Mouse (Mus musculus): ENCODE measurements around the gene Pcsk2.

Pcsk2 gene

DNA sequence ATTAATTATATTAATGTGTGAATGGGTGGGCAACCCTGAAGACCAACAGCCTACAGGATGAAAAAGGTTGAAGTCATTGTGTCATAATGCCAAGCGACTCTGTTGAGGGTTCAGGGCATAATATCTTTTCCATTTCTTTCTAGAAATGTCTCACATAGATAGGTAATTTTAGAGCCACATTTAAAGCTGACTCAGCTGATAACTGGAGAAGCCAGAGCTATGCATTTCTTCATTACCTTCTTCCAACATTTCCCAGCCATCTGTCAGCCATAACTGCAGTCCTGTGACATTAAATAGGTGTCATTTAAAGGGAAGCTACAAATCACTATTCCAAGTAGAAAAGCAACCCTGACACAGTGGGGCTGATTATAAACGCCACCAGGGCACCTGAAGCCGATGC, 189.5 kb downstream of the Pcsk2 start:
- no peak for DNase-seq (ENCODE audit: low spot score)

DNA sequence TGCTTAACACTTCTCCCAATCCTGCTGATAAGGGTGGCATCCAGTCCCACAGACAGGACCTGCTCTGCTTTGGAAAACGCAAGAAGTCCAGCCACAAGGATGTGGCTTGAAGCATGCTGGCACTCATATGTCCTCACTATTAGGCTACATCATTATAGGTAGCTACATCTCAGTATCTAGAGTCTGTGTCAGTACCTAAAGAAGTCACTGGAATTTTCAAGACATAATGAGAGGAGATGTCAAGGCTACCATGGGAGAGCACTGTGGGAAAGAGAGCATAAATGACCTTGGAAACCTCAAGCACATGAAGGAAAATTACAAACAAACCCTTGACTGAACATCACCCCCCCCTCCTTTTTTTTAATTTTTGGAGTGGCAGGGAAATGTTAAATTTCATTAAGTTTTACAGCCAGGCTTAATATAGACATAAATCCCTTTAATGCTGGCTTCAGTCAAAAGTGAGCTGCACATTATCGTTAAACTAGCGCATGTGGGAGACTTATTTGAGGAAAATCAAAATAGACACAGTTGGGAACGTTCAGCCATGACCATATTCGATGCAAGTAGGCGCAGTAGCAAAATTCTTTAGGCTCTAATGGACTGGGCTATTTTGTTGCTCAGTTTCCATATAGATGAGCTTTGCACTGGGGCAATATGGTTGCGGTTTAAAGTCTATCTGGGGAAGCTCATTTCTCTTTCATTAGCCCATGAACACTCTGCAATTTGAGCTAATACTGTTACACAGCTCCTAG, 193.7 kb downstream of the Pcsk2 start:
- DNase-seq (ENCODE audit: low spot score), result no peak

DNA sequence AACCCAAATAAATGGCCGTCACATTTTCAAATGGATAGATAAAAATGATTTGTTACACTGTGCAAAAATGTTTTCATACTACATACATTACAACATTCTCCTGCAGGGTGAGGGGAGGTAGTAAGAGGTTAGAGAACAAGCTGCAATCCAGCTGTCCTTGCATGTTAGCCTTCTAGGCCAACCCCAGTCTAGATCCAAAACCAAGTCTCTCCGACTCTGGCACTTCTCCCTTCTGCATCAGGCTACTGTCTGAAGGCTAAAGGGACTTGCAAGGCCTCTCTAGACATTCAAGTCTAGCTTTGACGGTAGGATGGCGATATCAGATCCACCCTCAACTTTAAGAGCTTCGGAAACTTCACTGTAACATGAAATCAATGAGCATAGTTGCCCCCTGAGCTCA, 196.5 kb downstream of the Pcsk2 start:
- DNase-seq (ENCODE audit: low spot score), result no peak

DNA sequence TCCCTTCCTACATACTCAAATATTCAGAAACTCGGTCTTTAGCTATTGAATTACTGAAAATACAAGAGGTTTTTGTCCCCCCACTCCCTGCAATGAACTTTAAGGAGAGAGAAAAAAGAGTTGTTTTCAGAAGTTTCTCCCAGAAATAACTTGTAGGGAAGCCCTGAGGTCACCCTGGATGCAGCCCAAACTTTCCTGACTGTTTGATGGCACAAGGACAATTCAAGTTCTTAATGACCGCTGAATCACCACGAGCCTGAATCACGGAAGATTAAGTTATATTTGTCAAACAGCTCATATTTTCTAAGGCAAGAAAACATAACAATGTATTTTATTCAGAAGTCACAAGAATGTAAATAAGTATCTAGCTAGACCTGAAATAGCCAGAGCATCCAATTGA, 197.1 kb downstream of the Pcsk2 start:
- DNase-seq (ENCODE audit: low spot score), result no peak

DNA sequence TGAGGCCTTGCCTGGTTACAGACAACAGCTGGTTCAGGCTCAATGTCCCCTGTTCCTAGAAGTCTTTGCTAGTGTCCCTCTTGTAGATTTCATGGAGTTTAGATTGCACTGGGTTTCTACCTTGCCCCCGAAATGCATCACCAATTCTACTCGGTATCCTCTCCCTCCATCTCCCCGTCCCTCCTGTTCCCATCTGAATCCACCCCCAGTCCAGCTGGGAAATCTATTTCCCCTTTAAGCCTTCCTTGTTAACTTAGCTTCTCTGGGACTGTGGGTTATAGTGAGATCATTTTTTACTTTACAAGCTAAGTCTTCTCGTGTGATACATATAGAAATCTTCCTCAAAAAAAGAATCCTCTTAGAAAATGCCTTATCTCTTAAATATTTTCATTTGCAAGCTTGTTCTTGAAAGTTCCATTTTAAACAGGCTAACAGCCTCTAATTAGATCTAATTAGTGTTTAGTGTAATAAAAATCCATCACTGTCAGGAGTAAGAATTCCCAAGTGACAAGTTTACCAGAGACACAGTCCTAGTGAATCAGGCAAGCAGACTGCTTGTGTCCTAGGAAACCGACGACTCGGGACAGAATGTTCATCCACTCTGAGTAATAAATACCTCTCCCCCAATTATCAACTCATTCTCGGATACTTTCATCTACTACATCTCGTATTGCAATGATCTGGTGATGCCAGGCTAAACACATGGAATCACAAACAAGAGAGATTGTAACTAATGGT, 206.3 kb downstream of the Pcsk2 start:
- no peak for DNase-seq (ENCODE audit: low spot score)

DNA sequence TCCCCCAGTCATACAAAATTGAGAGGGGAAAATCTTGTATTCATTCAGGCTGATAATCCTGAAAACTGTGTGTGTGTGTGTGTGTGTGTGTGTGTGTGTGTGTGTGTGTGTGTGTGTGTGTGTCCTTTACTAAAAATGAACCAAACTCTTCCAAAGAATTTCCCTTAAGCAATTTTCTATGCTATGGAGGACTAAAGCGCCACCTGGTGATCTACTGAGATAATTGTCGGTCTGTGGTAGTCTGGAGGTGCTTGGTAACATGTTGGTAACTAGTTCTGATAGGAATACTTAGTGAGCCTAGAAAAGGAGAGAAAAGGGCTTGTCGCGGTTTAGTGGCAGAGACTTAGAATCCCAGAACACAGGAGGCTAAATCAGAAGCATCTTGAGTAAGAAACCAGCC, 230.5 kb downstream of the Pcsk2 start:
- peak; percentile 9 for DNase-seq (ENCODE audit: low spot score)

DNA sequence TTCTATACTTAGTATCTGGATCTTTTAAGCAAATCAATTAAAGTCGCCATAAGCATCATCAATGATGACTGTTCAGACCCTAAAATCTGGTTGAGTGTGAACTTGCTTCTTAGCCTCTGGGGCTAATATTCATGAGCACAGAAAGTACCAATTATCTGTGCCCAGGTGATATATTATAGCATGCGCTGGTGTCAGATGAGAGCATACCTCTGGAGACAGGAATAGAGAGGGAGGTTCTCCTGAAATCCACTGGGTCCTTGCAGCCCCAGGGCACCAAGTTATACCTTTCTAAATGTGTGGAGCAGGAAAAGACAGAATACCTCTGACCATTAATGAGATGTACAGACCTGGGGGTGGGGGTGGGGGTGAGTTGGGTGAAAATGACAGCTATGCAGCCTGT, 234.4 kb downstream of the Pcsk2 start:
- no peak for DNase-seq (ENCODE audit: low spot score)

DNA sequence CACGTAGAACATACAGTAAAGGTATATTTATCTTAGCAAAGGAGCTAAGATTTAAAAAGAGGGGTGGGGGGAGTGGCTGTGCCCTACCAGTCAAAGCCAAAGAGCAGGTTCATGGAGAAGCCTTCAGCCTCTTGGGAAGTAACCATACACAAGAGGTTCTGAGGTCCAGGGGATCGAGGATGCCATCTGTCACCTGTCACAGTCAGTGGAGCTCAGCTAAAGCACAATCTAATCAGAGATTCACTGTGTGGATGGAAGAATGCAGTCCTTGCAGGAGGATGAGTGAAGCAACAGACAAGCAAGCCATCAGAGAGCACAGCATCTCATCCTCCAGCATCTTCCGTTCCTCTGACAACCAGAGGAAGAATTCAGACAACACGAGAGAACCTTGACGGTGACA, 244.0 kb downstream of the Pcsk2 start:
- no peak for DNase-seq (ENCODE audit: low spot score)

DNA sequence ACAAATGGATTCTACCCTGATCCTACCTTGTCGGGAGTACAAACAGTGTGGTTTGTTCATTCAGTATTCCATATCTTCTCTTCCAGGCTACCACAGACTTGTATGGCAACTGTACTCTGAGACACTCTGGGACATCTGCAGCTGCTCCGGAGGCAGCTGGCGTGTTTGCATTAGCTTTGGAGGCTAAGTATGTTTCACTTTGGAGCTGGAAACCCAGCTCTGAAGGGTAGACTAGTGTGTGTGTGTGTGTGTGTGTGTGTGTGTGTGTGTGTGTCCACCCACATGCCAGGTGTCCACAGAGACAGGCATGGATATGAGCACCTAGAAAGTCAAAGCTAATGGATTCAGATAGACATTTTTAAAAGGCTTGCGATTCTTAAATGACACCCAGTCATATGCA, 249.9 kb downstream of the Pcsk2 start:
- no peak for DNase-seq (ENCODE audit: low spot score)

DNA sequence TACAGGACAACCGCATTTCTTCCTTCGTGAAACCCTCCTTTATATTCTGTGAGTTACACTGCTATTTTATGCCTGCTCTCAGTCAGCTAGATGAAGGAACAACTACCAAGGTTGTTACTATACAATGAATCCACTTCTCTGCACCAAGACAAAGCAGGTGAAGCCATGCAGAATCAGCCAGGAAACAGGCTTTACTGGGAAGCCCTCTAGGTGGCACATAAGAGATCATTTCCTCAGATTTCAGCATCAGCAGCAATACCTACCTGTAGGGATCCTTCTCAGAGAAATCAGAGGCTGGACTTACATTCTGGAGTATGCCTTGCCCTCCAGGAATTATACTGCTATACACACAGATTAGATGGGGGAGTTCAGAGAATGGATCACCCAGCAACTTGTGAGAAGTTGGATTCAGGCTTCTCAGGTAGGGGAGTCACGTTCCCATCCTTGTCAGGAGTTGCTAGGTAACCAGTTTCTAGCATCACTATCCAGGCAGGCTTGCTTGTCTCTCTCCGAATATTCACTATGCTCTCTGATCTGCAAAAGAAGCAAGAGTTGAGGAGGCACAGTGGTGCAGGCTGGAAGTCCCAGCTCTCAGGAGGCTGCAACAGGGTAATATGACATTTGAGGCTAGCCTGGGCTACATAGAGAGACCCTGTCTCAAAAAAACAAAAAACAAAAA, 250.5 kb downstream of the Pcsk2 start:
- no peak for DNase-seq (ENCODE audit: low spot score)

DNA sequence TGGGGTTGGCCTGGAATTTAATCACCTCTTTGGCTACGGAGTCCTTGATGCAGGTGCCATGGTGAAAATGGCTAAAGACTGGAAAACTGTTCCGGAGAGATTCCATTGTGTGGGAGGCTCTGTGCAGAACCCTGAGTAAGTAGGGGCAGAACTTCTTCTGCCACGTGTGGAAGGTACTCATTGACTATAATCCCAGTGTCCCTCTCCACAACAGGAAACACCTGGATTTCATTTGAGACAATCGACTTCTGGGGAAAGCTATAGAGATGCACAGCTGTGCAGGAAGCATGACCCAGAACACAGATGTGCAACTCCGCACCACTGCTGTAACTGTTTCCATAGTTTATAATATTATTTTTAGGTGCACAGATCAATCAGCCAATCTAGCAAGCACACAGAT, 255.1 kb downstream of the Pcsk2 start:
- no peak for DNase-seq (ENCODE audit: low spot score)

DNA sequence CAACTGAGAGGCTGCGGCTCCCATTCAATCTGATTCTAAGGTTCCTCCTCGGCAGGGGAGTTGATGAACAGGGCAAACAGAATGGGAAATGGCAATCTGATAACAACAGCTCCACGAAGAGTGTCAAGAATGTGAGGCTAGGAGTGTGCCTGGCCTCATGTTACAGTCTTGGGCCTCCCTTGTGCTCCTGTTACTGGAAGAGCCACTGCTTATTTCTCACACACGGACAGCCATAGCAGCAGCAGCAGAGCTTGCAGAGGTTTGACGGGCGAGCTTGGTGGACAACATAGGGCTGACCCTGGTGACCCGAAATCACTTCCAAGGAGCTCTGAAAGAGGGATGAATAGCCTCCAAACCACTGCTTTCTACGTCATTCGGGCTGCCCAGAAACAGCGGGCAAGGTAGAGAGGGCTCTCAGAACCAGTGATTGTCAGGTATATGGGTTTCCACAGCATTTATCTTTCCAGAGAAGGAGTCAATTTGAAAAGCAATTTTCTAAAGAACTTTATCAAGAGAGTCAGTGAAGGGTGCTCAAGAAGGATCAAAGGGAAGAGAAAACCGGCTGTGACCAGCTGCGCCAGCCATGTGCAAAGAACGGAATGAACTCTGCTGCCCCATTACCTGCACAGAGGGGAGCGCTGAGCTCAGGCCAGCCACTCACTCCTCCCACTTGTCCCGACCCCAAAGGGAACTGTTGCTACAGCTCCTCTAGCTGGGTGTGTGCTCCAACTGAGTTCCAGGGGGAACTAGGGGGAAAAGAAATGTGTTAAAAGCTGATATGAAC, 260.4 kb downstream of the Pcsk2 start:
- DNase-seq (ENCODE audit: low spot score), result no peak

DNA sequence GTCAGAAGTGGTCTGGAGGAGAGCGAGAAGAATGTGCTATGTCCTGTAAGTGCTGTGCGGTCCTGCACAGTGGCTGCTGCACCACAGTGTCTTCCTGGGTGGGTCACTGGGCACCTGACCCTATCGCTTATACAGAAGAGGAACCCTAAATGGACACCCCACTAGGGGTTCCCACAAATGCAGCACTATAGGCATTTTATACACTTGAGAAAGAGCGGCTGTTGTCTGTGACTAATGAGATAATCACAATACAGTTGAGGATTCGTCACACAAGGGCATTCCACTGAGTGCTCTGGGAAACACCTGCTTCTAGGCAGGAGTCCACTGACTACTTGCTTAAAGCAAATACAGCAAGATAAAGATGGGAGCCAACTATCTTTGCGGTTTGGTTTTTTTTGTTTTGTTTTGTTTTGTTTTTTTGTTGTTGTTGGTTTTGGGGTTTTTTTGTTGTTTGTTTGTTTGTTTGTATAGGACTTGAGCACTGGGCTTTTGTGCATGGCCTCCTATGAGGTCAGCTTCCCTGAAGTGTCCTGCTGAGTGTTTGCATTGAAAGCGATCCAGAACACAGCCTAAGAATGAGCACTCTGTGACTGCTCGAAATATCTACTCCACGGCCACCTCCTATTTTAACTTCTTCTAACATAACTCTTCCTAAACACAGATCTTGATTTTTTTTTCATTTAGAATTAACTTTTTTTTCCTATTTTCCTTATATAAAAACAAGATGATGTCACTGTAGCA, 261.1 kb downstream of the Pcsk2 start:
- no peak for DNase-seq (ENCODE audit: low spot score)

DNA sequence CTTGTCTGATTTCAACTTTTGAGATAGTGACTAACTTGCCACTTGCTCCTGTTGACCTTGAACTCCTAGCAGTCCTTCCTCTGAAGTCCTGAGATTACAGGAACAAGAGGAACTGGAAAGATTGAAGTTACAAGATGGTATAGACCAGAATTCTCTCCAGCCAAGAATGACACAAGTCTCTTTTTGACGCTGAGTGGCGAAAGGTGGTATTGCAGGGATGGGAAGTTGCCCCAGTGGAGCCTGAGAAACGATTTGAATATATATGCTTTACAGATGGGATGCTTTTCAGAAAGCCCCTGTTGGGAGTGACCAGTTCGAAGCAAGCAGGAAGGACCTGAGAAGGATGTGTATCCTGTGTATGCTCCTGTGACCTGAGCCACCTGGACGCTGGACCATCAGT, 262.8 kb downstream of the Pcsk2 start:
- DNase-seq (ENCODE audit: low spot score), result no peak

DNA sequence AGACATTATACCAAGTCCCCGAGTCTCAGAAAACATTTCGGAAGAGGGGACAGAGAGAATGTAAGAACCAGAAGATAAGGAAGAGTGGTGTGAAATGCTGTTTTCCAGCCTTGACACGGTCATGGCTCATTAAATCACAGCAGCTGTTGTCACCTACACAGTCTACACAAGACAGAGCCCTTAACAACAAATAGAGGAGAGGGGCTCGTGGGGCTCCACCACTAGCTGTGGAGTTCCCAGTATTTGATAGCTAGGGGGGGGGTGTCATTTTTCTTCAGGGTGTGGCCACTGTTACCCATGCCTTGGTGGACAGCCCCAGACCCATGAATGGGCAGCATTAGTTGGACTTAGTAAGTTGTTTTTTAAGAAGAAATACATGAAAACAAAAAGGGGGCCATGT, 266.3 kb downstream of the Pcsk2 start:
- DNase-seq (ENCODE audit: low spot score), result no peak

DNA sequence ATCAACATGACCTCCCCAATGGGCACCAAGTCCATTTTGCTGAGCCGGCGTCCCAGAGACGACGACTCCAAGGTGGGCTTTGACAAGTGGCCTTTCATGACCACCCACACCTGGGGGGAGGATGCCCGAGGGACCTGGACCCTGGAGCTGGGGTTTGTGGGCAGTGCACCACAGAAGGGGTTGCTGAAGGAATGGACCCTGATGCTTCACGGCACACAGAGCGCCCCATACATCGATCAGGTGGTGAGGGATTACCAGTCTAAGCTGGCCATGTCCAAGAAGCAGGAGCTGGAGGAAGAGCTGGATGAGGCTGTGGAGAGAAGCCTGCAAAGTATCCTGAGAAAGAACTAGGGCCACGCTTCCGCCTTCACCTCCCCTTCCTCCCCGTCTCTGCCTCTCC, 267.5 kb downstream of the Pcsk2 start:
- no peak for DNase-seq (ENCODE audit: low spot score)

DNA sequence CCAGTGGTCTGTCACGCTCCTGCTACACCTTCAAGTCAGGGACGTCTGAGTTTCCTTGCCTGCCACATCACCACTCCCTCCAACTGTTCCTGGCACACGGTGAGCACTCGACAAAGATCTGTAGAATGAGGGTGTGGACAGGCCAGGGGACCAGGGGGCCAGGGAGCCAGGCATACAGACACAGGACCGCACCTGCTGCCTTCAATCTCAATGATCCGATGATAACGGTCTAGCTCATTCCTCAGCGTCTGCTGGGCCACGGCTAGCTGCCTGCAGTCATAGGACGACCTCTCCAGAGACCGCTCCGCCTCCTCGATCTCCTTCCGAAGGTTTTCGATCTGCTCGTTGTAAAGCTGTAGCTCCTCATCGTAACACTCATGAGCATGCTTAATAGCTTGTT, 285.7 kb downstream of the Pcsk2 start:
- DNase-seq (ENCODE audit: low spot score), result no peak

DNA sequence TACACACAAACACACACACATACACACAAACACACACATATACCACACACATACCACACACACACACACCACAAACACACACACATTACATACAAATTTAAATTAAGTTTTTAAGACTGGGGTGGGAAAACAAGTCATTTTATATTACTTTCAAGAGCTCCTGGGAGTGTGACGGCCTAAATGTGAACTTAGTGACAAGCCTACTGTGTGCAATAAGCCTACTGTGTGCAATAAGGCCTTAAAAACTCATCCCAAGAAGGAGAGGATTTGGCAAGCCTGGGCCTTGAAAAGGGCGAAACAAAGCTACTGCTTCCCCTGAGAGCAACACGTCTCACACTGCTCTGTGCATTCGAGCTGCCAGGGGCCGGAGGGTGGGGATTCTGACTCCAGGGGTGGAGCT, 286.8 kb downstream of the Pcsk2 start:
- no peak for DNase-seq (ENCODE audit: low spot score)

DNA sequence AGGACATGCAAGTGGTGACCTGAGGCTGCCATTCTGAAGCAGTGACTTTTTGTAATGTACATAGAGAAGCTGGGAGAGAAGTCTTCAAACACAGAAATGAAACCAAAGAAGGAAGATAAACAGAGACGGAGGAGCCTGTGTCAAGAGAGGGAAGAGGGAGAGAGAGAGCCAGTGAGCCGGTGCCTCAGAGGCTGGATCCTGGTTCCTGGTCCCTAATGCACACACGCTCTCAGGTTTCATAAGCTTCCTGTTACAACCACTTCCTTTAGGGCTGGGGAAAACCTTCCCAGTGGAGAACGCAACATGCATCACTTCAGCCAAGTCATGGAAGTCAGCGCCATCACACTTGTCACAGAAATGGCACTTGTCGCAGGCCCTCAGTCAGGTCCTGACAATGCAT, 288.1 kb downstream of the Pcsk2 start:
- no peak for DNase-seq (ENCODE audit: low spot score)

DNA sequence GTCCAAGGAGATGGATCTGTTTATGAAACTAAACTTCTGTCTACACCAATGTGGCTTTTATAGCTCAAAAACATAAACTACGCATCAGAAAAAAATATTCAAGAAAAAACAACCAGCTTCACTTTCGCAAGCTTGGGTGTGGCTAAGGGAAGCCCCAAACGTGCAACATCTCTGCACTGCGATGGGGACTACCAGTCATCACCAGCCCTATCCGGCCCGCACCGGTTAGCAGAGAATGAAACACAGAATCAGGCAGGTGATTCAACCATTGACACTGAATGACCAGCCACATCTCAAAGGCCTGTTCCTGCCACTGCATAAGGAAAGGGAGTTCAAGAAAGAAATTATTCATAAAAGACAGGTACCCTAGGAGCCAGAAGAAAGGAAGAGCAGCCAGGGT, 289.9 kb downstream of the Pcsk2 start:
- no peak for DNase-seq (ENCODE audit: low spot score)

DNA sequence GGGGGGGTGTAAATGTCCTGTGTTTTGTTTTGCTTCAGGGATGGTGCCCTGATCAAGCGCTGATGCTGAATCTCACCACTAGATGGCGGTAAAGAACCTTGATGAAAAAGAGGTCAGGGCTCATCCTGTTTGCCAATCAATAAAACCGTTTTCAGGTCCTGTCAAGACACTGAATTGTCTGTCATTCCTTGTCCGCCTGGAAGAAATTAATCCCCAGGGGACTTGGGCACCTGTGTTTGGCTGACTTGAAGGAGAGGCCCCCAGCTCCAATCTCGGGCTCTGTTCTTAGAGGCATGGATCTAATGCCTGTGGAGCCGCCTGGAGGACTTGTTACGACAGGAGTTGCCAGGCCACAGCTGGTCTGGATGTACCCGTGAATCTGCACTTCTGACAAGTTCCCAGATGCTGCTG, 291.3 kb downstream of the Pcsk2 start:
- DNase-seq (ENCODE audit: low spot score), result peak; percentile 75

DNA sequence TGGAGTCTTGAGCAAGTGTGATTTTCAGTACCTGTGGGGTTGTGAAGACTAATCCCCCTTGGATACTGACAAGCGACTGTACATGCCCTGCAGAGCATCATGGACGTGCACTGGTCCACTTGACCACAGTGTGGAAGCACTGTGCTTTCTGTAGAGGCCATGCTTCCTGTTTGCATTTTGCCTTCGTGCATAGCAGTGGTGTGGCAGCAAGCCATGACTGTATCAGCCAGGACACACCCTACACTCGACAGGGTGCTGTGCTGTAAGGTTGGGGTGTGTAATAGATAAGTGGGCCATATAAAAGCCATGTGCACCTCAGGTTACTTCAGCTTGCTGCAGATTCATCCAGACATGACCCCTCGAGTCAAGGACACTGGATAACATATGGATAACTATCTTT, 292.7 kb downstream of the Pcsk2 start:
- DNase-seq (ENCODE audit: low spot score), result no peak

All from ovary, postnatal 14 days (tissue).